In the genomic region with DNA sequence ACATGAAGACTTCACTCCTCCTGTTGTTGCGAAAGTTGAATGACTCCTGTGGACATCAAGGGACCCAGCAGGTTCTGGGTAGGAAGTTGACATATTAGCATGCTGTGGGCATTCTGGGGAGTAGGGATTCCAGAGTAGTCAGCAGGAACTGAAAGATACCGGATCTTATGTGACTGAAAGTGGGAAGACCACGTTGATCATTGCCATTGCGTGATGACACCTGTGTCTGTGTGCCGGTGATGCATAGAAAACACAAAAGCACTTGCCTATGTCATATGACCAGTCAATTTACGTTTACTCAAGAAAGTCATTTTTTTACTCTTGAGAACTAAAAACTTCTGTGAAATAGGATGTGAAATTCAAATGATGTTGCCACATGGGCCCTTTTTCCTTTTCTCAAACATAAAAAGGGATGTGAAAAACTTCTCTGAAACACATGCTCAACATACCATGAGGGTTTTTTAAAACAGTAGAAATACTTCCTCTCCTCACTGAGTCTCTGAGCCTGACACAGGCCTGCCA, we compare ENCODE assay signal across 22 mouse cellular contexts.
DNase-seq lines count a peak whose midpoint lies in the region; ATAC-seq and TF ChIP-seq lines count a peak whose summit lies in the region.
"Had no signal": no experiment of that assay in that cellular context is flagged by ENCODE, and none has a peak within 500 bp of the region (broad histone marks: within the 10 kb centered on the region; RNA-seq: fewer than 3 reads in every experiment).

No protein-coding gene starts in this region.

- H3K9ac ChIP-seq in lung, embryonic 16.5 days (ENCODE audit: low read length), result no peak overlapping the region
- H3K9ac ChIP-seq in forebrain, embryonic 15.5 days (replicated peaks), result no peak overlapping the region
- no peak overlapping the region for H3K9ac ChIP-seq in forebrain, embryonic 12.5 days
- H3K9ac ChIP-seq: kidney, embryonic 15.5 days; limb, embryonic 12.5 days; liver, embryonic 13.5 days; lung, embryonic 15.5 days had no signal

- DNase-seq in lung, postnatal 14 days, result no peak
- peak; percentile 57 for DNase-seq in A20 (ENCODE audit: low read depth, low spot score)
- DNase-seq in adrenal gland, adult (ENCODE audit: inconsistent age in 2 of 2, low spot score in 1 of 2), result no peak
- DNase-seq: adrenal gland, adult 8-10 months; cerebellum, adult 11 months; cerebellum, postnatal 14 days; gastrocnemius, postnatal 10 days; liver, embryonic 13.5 days; right cerebral cortex, adult 18-20 months had no signal

- H3K36me3 ChIP-seq in lung, embryonic 16.5 days (ENCODE audit: control insufficient read depth, insufficient read depth, low read length), result no peaks in the 10 kb centered on the region
- no peaks in the 10 kb centered on the region for H3K36me3 ChIP-seq in forebrain, embryonic 15.5 days
- no peaks in the 10 kb centered on the region for H3K36me3 ChIP-seq in forebrain, embryonic 12.5 days (replicated peaks)
- H3K36me3 ChIP-seq: forebrain, embryonic 10.5 days; hindbrain, embryonic 10.5 days; kidney, embryonic 15.5 days; limb, embryonic 12.5 days; liver, embryonic 13.5 days; lung, embryonic 15.5 days; midbrain, embryonic 10.5 days had no signal

- ATAC-seq in lung, embryonic 16.5 days (ENCODE audit: low read depth), result no peak
- peak; percentile 50; the same call in 1 of the 2 replicates for ATAC-seq in neutrophil, adult 5-6 weeks (ENCODE audit: extremely low read depth, insufficient number of reproducible peaks, low FRiP score, poor library complexity, severe bottlenecking)
- ATAC-seq in forebrain, embryonic 15.5 days (replicated peaks), result no peak
- ATAC-seq in forebrain, embryonic 12.5 days (ENCODE audit: low FRiP score), result no peak
- ATAC-seq: hindbrain, postnatal 0 days; intestine, postnatal 0 days had no signal

- 91% methylated on average over 6 of the region's 6 CpGs for WGBS in lung, embryonic 16.5 days
- 92% methylated on average over 6 of the region's 6 CpGs for WGBS in forebrain, embryonic 15.5 days
- WGBS in forebrain, embryonic 12.5 days, result 91% methylated on average over 6 of the region's 6 CpGs

- no peak for TF ChIP-seq POLR2A in bone marrow macrophage, adult 2 months (IDR thresholded peaks at IDR 0.05; ENCODE audit: borderline replicate concordance, low read depth, low read length)

- no peak overlapping the region for H3K4me3 ChIP-seq in lung, embryonic 16.5 days (ENCODE audit: low read length)
- H3K4me3 ChIP-seq in bone marrow macrophage, adult 2 months (ENCODE audit: insufficient read depth, low read length), result no peak overlapping the region
- no peak overlapping the region for H3K4me3 ChIP-seq in forebrain, embryonic 15.5 days
- H3K4me3 ChIP-seq in forebrain, embryonic 12.5 days (replicated peaks), result no peak overlapping the region
- H3K4me3 ChIP-seq: forebrain, embryonic 10.5 days; hindbrain, embryonic 10.5 days; kidney, embryonic 15.5 days; limb, embryonic 12.5 days; liver, embryonic 13.5 days; lung, embryonic 15.5 days; midbrain, embryonic 10.5 days had no signal

- H3K4me1 ChIP-seq in lung, embryonic 16.5 days (replicated peaks; ENCODE audit: control insufficient read depth, insufficient read depth, low read length), result peaks cover 4% of the 10 kb centered on the region; the same call in 1 of the 2 replicates
- peaks cover 14% of the 10 kb centered on the region for H3K4me1 ChIP-seq in bone marrow macrophage, adult 2 months (ENCODE audit: control insufficient read depth, insufficient read depth, low read length)
- H3K4me1 ChIP-seq in forebrain, embryonic 15.5 days, result no peaks in the 10 kb centered on the region
- H3K4me1 ChIP-seq in forebrain, embryonic 12.5 days, result no peaks in the 10 kb centered on the region
- H3K4me1 ChIP-seq: forebrain, embryonic 10.5 days; hindbrain, embryonic 10.5 days; kidney, embryonic 15.5 days; limb, embryonic 12.5 days; liver, embryonic 13.5 days; lung, embryonic 15.5 days; midbrain, embryonic 10.5 days had no signal

- no peaks in the 10 kb centered on the region for H3K27me3 ChIP-seq in lung, embryonic 16.5 days (ENCODE audit: control insufficient read depth, insufficient read depth, low read depth, low read length)
- H3K27me3 ChIP-seq in forebrain, embryonic 15.5 days, result no peaks in the 10 kb centered on the region
- H3K27me3 ChIP-seq in forebrain, embryonic 12.5 days, result no peaks in the 10 kb centered on the region
- H3K27me3 ChIP-seq: kidney, embryonic 15.5 days; limb, embryonic 12.5 days; liver, embryonic 13.5 days; lung, embryonic 15.5 days had no signal

- H3K4me2 ChIP-seq in lung, embryonic 16.5 days (ENCODE audit: low read depth, low read length), result no peak overlapping the region
- H3K4me2 ChIP-seq in forebrain, embryonic 15.5 days (replicated peaks), result no peak overlapping the region
- no peak overlapping the region for H3K4me2 ChIP-seq in forebrain, embryonic 12.5 days
- H3K4me2 ChIP-seq: kidney, embryonic 15.5 days; limb, embryonic 12.5 days; liver, embryonic 13.5 days; lung, embryonic 15.5 days had no signal

- H3K9me3 ChIP-seq in lung, embryonic 16.5 days (ENCODE audit: control insufficient read depth, low read length), result no peaks in the 10 kb centered on the region
- H3K9me3 ChIP-seq in forebrain, embryonic 15.5 days, result no peaks in the 10 kb centered on the region
- H3K9me3 ChIP-seq in forebrain, embryonic 12.5 days, result no peaks in the 10 kb centered on the region
- H3K9me3 ChIP-seq: forebrain, embryonic 10.5 days; hindbrain, embryonic 10.5 days; kidney, embryonic 15.5 days; limb, embryonic 12.5 days; liver, embryonic 13.5 days; lung, embryonic 15.5 days; midbrain, embryonic 10.5 days had no signal

- TF ChIP-seq CTCF in bone marrow macrophage, adult 2 months (IDR thresholded peaks at IDR 0.05; ENCODE audit: low read depth, low read length), result no peak

- peak overlapping the region; percentile 75 for H3K27ac ChIP-seq in lung, embryonic 16.5 days (ENCODE audit: low read length)
- peak overlapping the region; percentile 41 for H3K27ac ChIP-seq in bone marrow macrophage, adult 2 months (ENCODE audit: insufficient read depth, low read depth, low read length)
- no peak overlapping the region for H3K27ac ChIP-seq in forebrain, embryonic 15.5 days (replicated peaks)
- H3K27ac ChIP-seq in forebrain, embryonic 12.5 days, result no peak overlapping the region
- H3K27ac ChIP-seq: forebrain, embryonic 10.5 days; hindbrain, embryonic 10.5 days; hindbrain, postnatal 0 days; kidney, embryonic 15.5 days; limb, embryonic 12.5 days; liver, embryonic 13.5 days; lung, embryonic 15.5 days; midbrain, embryonic 10.5 days had no signal

Comparison
In these comparisons a context has a peak if more than half of its experiments do, and no peak if none do; other contexts are left out.
1. H3K27ac ChIP-seq: peak in lung, embryonic 16.5 days (single experiment) and bone marrow macrophage, adult 2 months (single experiment); none in forebrain, embryonic 15.5 days (single experiment) and forebrain, embryonic 12.5 days (single experiment).